Comparison of ENCODE assay signal across 11 mouse cellular contexts in the genomic region with DNA sequence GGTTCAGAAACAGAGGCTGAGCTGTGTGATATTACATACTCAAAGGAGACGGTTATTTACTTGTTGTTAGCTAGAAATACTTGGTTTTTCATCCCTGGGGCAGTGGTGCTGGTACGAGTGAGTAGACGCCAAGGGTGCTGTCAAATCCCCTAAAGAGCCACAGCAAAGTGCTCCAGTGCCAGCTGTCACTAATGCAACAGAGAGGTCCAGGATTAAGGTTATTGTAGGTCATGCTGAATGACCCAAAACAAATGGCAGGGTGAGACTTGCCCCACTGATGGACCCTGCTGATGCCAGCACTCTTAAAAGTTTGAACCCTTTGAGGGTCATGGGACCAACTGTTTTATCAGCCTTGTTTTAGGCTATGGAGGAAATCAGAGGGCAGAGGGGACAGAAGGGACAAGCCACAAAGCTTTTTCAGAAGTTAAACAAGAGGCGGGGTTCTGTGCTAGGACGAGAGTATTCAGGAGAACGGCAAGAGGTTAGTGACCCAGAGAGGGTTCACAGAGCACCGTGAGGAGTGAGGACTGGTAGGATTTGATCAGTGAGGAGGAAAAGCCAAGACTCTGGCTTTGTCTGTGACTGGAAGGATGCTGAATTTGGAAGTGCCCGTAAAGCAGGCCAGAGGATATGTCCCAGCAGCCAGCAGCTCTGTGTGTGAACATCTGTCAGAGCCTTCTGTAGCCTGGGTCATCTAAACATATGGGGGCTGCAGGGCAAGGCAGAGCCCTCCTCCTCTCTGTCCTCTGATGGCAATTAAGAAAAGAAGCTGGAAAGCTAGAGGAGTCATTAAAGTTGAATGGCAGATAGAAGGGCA. TPM values are rescaled to one million over a fixed set of nuclear protein-coding genes. Genes with fewer than 3 reads are reported as not detected.
DNase-seq lines count a peak whose midpoint lies in the region; ATAC-seq and TF ChIP-seq lines count a peak whose summit lies in the region.
"Had no signal": no experiment of that assay in that cellular context is flagged by ENCODE, and none has a peak within 500 bp of the region (broad histone marks: within the 10 kb centered on the region; RNA-seq: fewer than 3 reads in every experiment).

No protein-coding gene starts in this region.

- 26% methylated on average over 8 of the region's 8 CpGs for WGBS in lung, embryonic 14.5 days
- 17% methylated on average over 8 of the region's 8 CpGs for WGBS in embryonic facial prominence, embryonic 12.5 days
- WGBS in midbrain, embryonic 13.5 days: 9% methylated on average over 8 of the region's 8 CpGs

- H3K9me3 ChIP-seq in lung, embryonic 14.5 days (ENCODE audit: low read depth, low read length): no peaks in the 10 kb centered on the region
- no peaks in the 10 kb centered on the region for H3K9me3 ChIP-seq in embryonic facial prominence, embryonic 12.5 days
- H3K9me3 ChIP-seq in midbrain, embryonic 13.5 days: no peaks in the 10 kb centered on the region
- H3K9me3 ChIP-seq: lung, embryonic 15.5 days had no signal

- H3K27me3 ChIP-seq in lung, embryonic 14.5 days (ENCODE audit: insufficient read depth, low read length): no peaks in the 10 kb centered on the region
- H3K27me3 ChIP-seq in embryonic facial prominence, embryonic 12.5 days: no peaks in the 10 kb centered on the region
- 0 out of 2 replicates have a peak, but pooled peaks cover 3% of the 10 kb centered on the region for H3K27me3 ChIP-seq in midbrain, embryonic 13.5 days
- H3K27me3 ChIP-seq: lung, embryonic 15.5 days had no signal

- no peak overlapping the region for H3K4me2 ChIP-seq in lung, embryonic 14.5 days
- no peak overlapping the region for H3K4me2 ChIP-seq in embryonic facial prominence, embryonic 12.5 days (replicated peaks)
- no peak overlapping the region for H3K4me2 ChIP-seq in midbrain, embryonic 13.5 days (replicated peaks)
- H3K4me2 ChIP-seq: lung, embryonic 15.5 days had no signal

- H3K9ac ChIP-seq in lung, embryonic 14.5 days: no peak overlapping the region
- H3K9ac ChIP-seq in embryonic facial prominence, embryonic 12.5 days: no peak overlapping the region
- H3K9ac ChIP-seq in midbrain, embryonic 13.5 days (replicated peaks): no peak overlapping the region
- H3K9ac ChIP-seq: lung, embryonic 15.5 days had no signal

- ATAC-seq in frontal cortex, adult (ENCODE audit: low TSS enrichment): peak; percentile 6; the same call in 1 of the 2 replicates
- peak; percentile 28; the same call in 1 of the 2 replicates for ATAC-seq in lung, embryonic 14.5 days (ENCODE audit: insufficient read depth)
- no peak for ATAC-seq in embryonic facial prominence, embryonic 12.5 days (ENCODE audit: insufficient number of reproducible peaks, insufficient read depth, low FRiP score, low TSS enrichment)
- ATAC-seq in midbrain, embryonic 13.5 days: no peak

- no peak for DNase-seq in frontal cortex, postnatal 10 days (ENCODE audit: low spot score in 2 of 2)
- DNase-seq in lung, embryonic 14.5 days: peak; percentile 30
- no peak for DNase-seq in lung, postnatal 4 days
- DNase-seq in ovary, adult 18-20 months (ENCODE audit: low spot score): no peak
- no peak for DNase-seq in heart, postnatal 25 days (ENCODE audit: low spot score)
- DNase-seq: B cell, adult 2 months; cerebellum, adult 18-20 months had no signal

- peaks cover 12% of the 10 kb centered on the region; the same call in 1 of the 2 replicates for H3K4me1 ChIP-seq in lung, embryonic 14.5 days (ENCODE audit: insufficient read depth)
- H3K4me1 ChIP-seq in embryonic facial prominence, embryonic 12.5 days: peaks cover 6% of the 10 kb centered on the region; the same call in 1 of the 2 replicates
- H3K4me1 ChIP-seq in midbrain, embryonic 13.5 days (replicated peaks): peaks cover 44% of the 10 kb centered on the region

- intact Hi-C loops in heart, postnatal 25 days (cut with DNase I): no loop called here

- H3K27ac ChIP-seq in lung, embryonic 14.5 days (ENCODE audit: low read depth): no peak overlapping the region
- H3K27ac ChIP-seq in embryonic facial prominence, embryonic 12.5 days: 0 out of 2 replicates have a peak overlapping the region, but pooled peaks have one; percentile 57
- peak overlapping the region; percentile 64 for H3K27ac ChIP-seq in midbrain, embryonic 13.5 days
- H3K27ac ChIP-seq: lung, embryonic 15.5 days had no signal

- TF ChIP-seq CTCF in lung, embryonic 14.5 days (IDR thresholded peaks at IDR 0.05; ENCODE audit: low read depth): no peak

- H3K36me3 ChIP-seq in lung, embryonic 14.5 days (ENCODE audit: insufficient read depth): no peaks in the 10 kb centered on the region
- H3K36me3 ChIP-seq in embryonic facial prominence, embryonic 12.5 days: no peaks in the 10 kb centered on the region
- H3K36me3 ChIP-seq in midbrain, embryonic 13.5 days: no peaks in the 10 kb centered on the region
- H3K36me3 ChIP-seq: lung, embryonic 15.5 days had no signal

- H3K4me3 ChIP-seq in lung, embryonic 14.5 days (ENCODE audit: low read depth, low read length): no peak overlapping the region
- no peak overlapping the region for H3K4me3 ChIP-seq in embryonic facial prominence, embryonic 12.5 days
- no peak overlapping the region for H3K4me3 ChIP-seq in midbrain, embryonic 13.5 days (replicated peaks)
- H3K4me3 ChIP-seq: lung, embryonic 15.5 days had no signal

RNA-seq across cellular contexts. Expression of a gene that starts 13.3 kb away (rescaled TPM):
- polyA plus RNA-seq in lung, embryonic 14.5 days (2014; fragmentation: Nextera tagmentation; extraction: Ambion mirVana): 0.46 and 0.76 TPM in 2 replicates
- 2.6 and 3.0 TPM in 2 replicates for polyA plus RNA-seq in embryonic facial prominence, embryonic 12.5 days (2016; fragmentation: Nextera tagmentation; extraction: Ambion mirVana)
- polyA plus RNA-seq in midbrain, embryonic 13.5 days (2015; fragmentation: Nextera tagmentation; extraction: Ambion mirVana): 0.19 and 0.27 TPM in 2 replicates
- total RNA-seq in heart, postnatal 25 days (2021): under 1 TPM in 1 of 2 experiments, not detected in 1; 0.08 TPM

RNA-seq across cellular contexts. Expression of a gene that starts 26.1 kb away (rescaled TPM):
- polyA plus RNA-seq in lung, embryonic 14.5 days (2014; fragmentation: Nextera tagmentation; extraction: Ambion mirVana): 17.5 and 18.3 TPM in 2 replicates
- 37.7 and 40.8 TPM in 2 replicates for polyA plus RNA-seq in embryonic facial prominence, embryonic 12.5 days (2016; fragmentation: Nextera tagmentation; extraction: Ambion mirVana)
- 48.7 and 51.0 TPM in 2 replicates for polyA plus RNA-seq in midbrain, embryonic 13.5 days (2015; fragmentation: Nextera tagmentation; extraction: Ambion mirVana)
- 10 to 100 TPM; 48.4 to 53.0 TPM for total RNA-seq in heart, postnatal 25 days (2021)

Comparison
In these comparisons a context has a peak if more than half of its experiments do, and no peak if none do; other contexts are left out.
1. ATAC-seq: peak in frontal cortex, adult (single experiment) and lung, embryonic 14.5 days (single experiment); none in embryonic facial prominence, embryonic 12.5 days (single experiment) and midbrain, embryonic 13.5 days (single experiment).